8 mouse cellular contexts compared by ENCODE assay signal in the genomic region with DNA sequence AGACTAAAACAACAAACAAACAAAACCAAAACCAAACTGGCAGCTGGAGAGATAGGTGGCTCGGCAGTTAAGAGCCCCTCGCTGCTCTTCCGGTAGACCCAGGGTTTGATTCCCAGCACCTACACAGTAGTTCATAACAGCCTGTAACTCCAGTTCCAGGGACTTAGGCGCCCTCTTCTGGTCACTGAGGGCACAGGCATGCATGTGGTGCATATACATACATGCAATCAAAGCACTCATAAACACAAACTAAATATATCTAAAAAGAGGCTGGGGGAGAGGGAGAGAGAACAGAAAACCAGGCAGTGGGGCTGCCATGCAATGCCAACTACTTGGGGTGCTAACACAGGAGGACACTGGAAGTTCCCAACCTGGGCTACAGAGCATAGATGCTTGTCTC. TPM values are rescaled to one million over a fixed set of nuclear protein-coding genes. Genes with fewer than 3 reads are reported as not detected.
DNase-seq lines count a peak whose midpoint lies in the region; ATAC-seq and TF ChIP-seq lines count a peak whose summit lies in the region.

No protein-coding gene starts in this region.

- intact Hi-C loops in gastrocnemius, adult 2 months (cut with DNase I), result no loop called here

- H3K27me3 ChIP-seq in liver, embryonic 14.5 days (ENCODE audit: control insufficient read depth, insufficient read depth, low read length), result no peaks in the 10 kb centered on the region
- peaks cover 22% of the 10 kb centered on the region for H3K27me3 ChIP-seq in liver, embryonic 12.5 days (replicated peaks)
- no peaks in the 10 kb centered on the region for H3K27me3 ChIP-seq in MEL (ENCODE audit: control insufficient read depth in 1 of 2, insufficient read depth in 2 of 2, low read length in 2 of 2)
- no peaks in the 10 kb centered on the region for H3K27me3 ChIP-seq in liver, postnatal 0 days (ENCODE audit: insufficient read depth, low read length)
- peaks cover 30% of the 10 kb centered on the region for H3K27me3 ChIP-seq in midbrain, embryonic 15.5 days (replicated peaks)

- no peak for TF ChIP-seq RAD21 in MEL (IDR thresholded peaks at IDR 0.05; ENCODE audit: low read depth, low read length)

- H3K9ac ChIP-seq in liver, embryonic 14.5 days (replicated peaks), result no peak overlapping the region
- H3K9ac ChIP-seq in liver, embryonic 12.5 days, result no peak overlapping the region
- H3K9ac ChIP-seq in MEL (ENCODE audit: control insufficient read depth, low read depth, low read length, poor library complexity, severe bottlenecking), result no peak overlapping the region
- no peak overlapping the region for H3K9ac ChIP-seq in liver, postnatal 0 days (replicated peaks)
- no peak overlapping the region for H3K9ac ChIP-seq in midbrain, embryonic 15.5 days

- H3K27ac ChIP-seq in gastrocnemius, adult 2 months, result peak overlapping the region; percentile 97
- H3K27ac ChIP-seq in liver, embryonic 14.5 days, result no peak overlapping the region
- H3K27ac ChIP-seq in liver, embryonic 12.5 days, result no peak overlapping the region
- H3K27ac ChIP-seq in MEL (ENCODE audit: control insufficient read depth, low read depth, low read length), result no peak overlapping the region
- 0 out of 2 replicates have a peak overlapping the region, but pooled peaks have one; percentile 89 for H3K27ac ChIP-seq in liver, postnatal 0 days (ENCODE audit: low read depth)
- no peak overlapping the region for H3K27ac ChIP-seq in midbrain, embryonic 15.5 days

- DNase-seq in gastrocnemius, adult 2 months, result no peak
- DNase-seq in gastrocnemius, postnatal 4 days (ENCODE audit: low spot score in 2 of 2), result no peak
- no peak for DNase-seq in liver, embryonic 14.5 days (ENCODE audit: low read depth in 3 of 3, low spot score in 3 of 3)
- no peak for DNase-seq in MEL (ENCODE audit: low read depth, low spot score)
- DNase-seq in liver, postnatal 0 days, result no peak
- DNase-seq in ovary, postnatal 14 days (ENCODE audit: low spot score), result no peak

- TF ChIP-seq EP300 in liver, embryonic 14.5 days (IDR thresholded peaks at IDR 0.05; ENCODE audit: low read depth), result no peak
- no peak for TF ChIP-seq EP300 in MEL (IDR thresholded peaks at IDR 0.05; ENCODE audit: low read depth in 1 of 2, low read length in 2 of 2)
- no peak for TF ChIP-seq EP300 in liver, postnatal 0 days (IDR thresholded peaks at IDR 0.05; ENCODE audit: low read depth)

- no peak overlapping the region for H3K4me2 ChIP-seq in liver, embryonic 14.5 days (ENCODE audit: low read depth)
- no peak overlapping the region for H3K4me2 ChIP-seq in liver, embryonic 12.5 days
- peak overlapping the region; percentile 78 for H3K4me2 ChIP-seq in liver, postnatal 0 days (ENCODE audit: low read depth, low read length)
- no peak overlapping the region for H3K4me2 ChIP-seq in midbrain, embryonic 15.5 days

- peaks cover 9 to 21% of the 10 kb centered on the region in 2 experiments; a peak in 3 of 4 replicates for H3K4me1 ChIP-seq in liver, embryonic 14.5 days (replicated peaks; ENCODE audit: control insufficient read depth in 2 of 2, insufficient read depth in 2 of 2, low read length in 1 of 2)
- H3K4me1 ChIP-seq in liver, embryonic 12.5 days, result peaks cover 47% of the 10 kb centered on the region
- H3K4me1 ChIP-seq in MEL (ENCODE audit: control insufficient read depth in 1 of 2, insufficient read depth in 2 of 2, low read length in 2 of 2), result peaks cover 12 to 38% of the 10 kb centered on the region in 2 experiments
- H3K4me1 ChIP-seq in liver, postnatal 0 days (ENCODE audit: insufficient read depth), result peaks cover 45% of the 10 kb centered on the region
- peaks cover 10% of the 10 kb centered on the region for H3K4me1 ChIP-seq in midbrain, embryonic 15.5 days

- H3K36me3 ChIP-seq in liver, embryonic 14.5 days (replicated peaks; ENCODE audit: control insufficient read depth, insufficient read depth, low read depth), result no peaks in the 10 kb centered on the region
- no peaks in the 10 kb centered on the region for H3K36me3 ChIP-seq in liver, embryonic 12.5 days
- peaks cover 1 to 23% of the 10 kb centered on the region in 2 experiments; a peak in 3 of 4 replicates for H3K36me3 ChIP-seq in MEL (ENCODE audit: control insufficient read depth in 1 of 2, insufficient read depth in 2 of 2, low read length in 2 of 2)
- peaks cover 10% of the 10 kb centered on the region; the same call in 1 of the 2 replicates for H3K36me3 ChIP-seq in liver, postnatal 0 days (replicated peaks; ENCODE audit: insufficient read depth, low read length)
- H3K36me3 ChIP-seq in midbrain, embryonic 15.5 days (replicated peaks), result no peaks in the 10 kb centered on the region

- H3K79me2 ChIP-seq in MEL (ENCODE audit: control insufficient read depth, insufficient read depth, low read length, poor library complexity), result peaks cover 3% of the 10 kb centered on the region; the same call in 1 of the 2 replicates

- WGBS in liver, embryonic 14.5 days (ENCODE audit: insufficient replicate concordance), result 74% methylated on average over 4 of the region's 4 CpGs
- WGBS in liver, embryonic 12.5 days (ENCODE audit: insufficient replicate concordance), result 83% methylated on average over 4 of the region's 4 CpGs
- WGBS in liver, postnatal 0 days (ENCODE audit: insufficient replicate concordance), result 82% methylated on average over 4 of the region's 4 CpGs
- WGBS in midbrain, embryonic 15.5 days, result 89% methylated on average over 4 of the region's 4 CpGs

- no peak for TF ChIP-seq POLR2A in MEL (IDR thresholded peaks at IDR 0.05; ENCODE audit: control insufficient read depth in 1 of 2, insufficient read depth in 1 of 2, low read depth in 1 of 2, low read length in 2 of 2, poor library complexity in 1 of 2)

- peaks cover 2% of the 10 kb centered on the region; the same call in 1 of the 2 replicates for H3K9me3 ChIP-seq in liver, embryonic 14.5 days (ENCODE audit: control insufficient read depth, low read length)
- no peaks in the 10 kb centered on the region; the same call in 1 of the 2 replicates for H3K9me3 ChIP-seq in liver, embryonic 12.5 days (replicated peaks)
- no peaks in the 10 kb centered on the region for H3K9me3 ChIP-seq in MEL (replicated peaks; ENCODE audit: insufficient read depth, low read length)
- H3K9me3 ChIP-seq in liver, postnatal 0 days (ENCODE audit: low read length), result no peaks in the 10 kb centered on the region
- H3K9me3 ChIP-seq in midbrain, embryonic 15.5 days, result no peaks in the 10 kb centered on the region

- TF ChIP-seq CTCF in gastrocnemius, adult 2 months (IDR thresholded peaks at IDR 0.05), result peak; percentile 32
- TF ChIP-seq CTCF in liver, embryonic 14.5 days (IDR thresholded peaks at IDR 0.05; ENCODE audit: low read depth), result peak; percentile 45
- TF ChIP-seq CTCF in MEL (IDR thresholded peaks at IDR 0.05 in 2 of 3, conservative IDR thresholded peaks at IDR 0.05 in 1 of 3; ENCODE audit: control insufficient read depth in 1 of 3, insufficient read depth in 1 of 3, low read depth in 2 of 3, low read length in 3 of 3, poor library complexity in 1 of 3, severe bottlenecking in 1 of 3), result peak; percentile 32 to 44 (median 34)
- peak; percentile 45 for TF ChIP-seq CTCF in liver, postnatal 0 days (IDR thresholded peaks at IDR 0.05; ENCODE audit: low read depth)

- peak overlapping the region; percentile 87 for H3K4me3 ChIP-seq in gastrocnemius, adult 2 months
- H3K4me3 ChIP-seq in liver, embryonic 14.5 days (ENCODE audit: insufficient read depth in 1 of 2, low read depth in 2 of 2, low read length in 2 of 2), result no peak overlapping the region
- no peak overlapping the region for H3K4me3 ChIP-seq in liver, embryonic 12.5 days
- H3K4me3 ChIP-seq in MEL (ENCODE audit: control insufficient read depth in 1 of 2, insufficient read depth in 1 of 2, low read depth in 2 of 2, low read length in 2 of 2), result no peak overlapping the region
- H3K4me3 ChIP-seq in liver, postnatal 0 days (ENCODE audit: low read depth, low read length), result no peak overlapping the region
- H3K4me3 ChIP-seq in midbrain, embryonic 15.5 days, result no peak overlapping the region

- no peak for ATAC-seq in liver, embryonic 14.5 days (ENCODE audit: insufficient read depth)
- no peak for ATAC-seq in liver, embryonic 12.5 days
- no peak for ATAC-seq in liver, postnatal 0 days
- no peak for ATAC-seq in midbrain, embryonic 15.5 days (replicated peaks)

RNA-seq across cellular contexts. Expression of gene Adgre5, which starts 3.8 kb away (rescaled TPM):
- 10 to 100 TPM; 16.3 to 27.7 TPM for total RNA-seq in gastrocnemius, adult 2 months (2021)
- 10 to 100 TPM; 82.7 to 83.4 TPM for total RNA-seq in gastrocnemius, postnatal 4 days (2021)
- 8.6 and 11.3 TPM in 2 replicates for polyA plus RNA-seq in liver, embryonic 14.5 days (2012; rRNA removed)
- polyA plus RNA-seq in liver, embryonic 14.5 days (2014; fragmentation: Nextera tagmentation; extraction: Ambion mirVana), result 8.7 and 8.9 TPM in 2 replicates
- polyA plus RNA-seq in liver, embryonic 12.5 days (2016; fragmentation: Nextera tagmentation; extraction: Ambion mirVana), result 11.5 and 12.5 TPM in 2 replicates
- 16.1 and 18.5 TPM in 2 replicates for total RNA-seq in MEL (2012; rRNA removed)
- polyA plus RNA-seq in MEL (2012; ENCODE audit: insufficient read depth in 1 of 2, insufficient read length in 2 of 2, low read depth in 1 of 2, low replicate concordance in 2 of 2, missing spikeins in 1 of 2), result 10 to 100 TPM in 1 of 2 experiments, not detected in 1; 21.4 TPM
- 14.5 and 15.7 TPM in 2 replicates for polyA plus RNA-seq in liver, postnatal 0 days (2015; fragmentation: Nextera tagmentation; extraction: Ambion mirVana)
- 10.4 and 12.3 TPM in 2 replicates for polyA plus RNA-seq in midbrain, embryonic 15.5 days (2015; fragmentation: Nextera tagmentation; extraction: Ambion mirVana)

RNA-seq across cellular contexts. Expression of gene Ddx39, which starts 22.4 kb away (rescaled TPM):
- 10 to 100 TPM; 11.2 to 13.1 TPM for total RNA-seq in gastrocnemius, adult 2 months (2021)
- total RNA-seq in gastrocnemius, postnatal 4 days (2021), result 10 to 100 TPM; 26.1 to 27.5 TPM
- 92.3 and 110 TPM in 2 replicates for polyA plus RNA-seq in liver, embryonic 14.5 days (2012; rRNA removed)
- polyA plus RNA-seq in liver, embryonic 14.5 days (2014; fragmentation: Nextera tagmentation; extraction: Ambion mirVana), result 191 and 199 TPM in 2 replicates
- 270 and 299 TPM in 2 replicates for polyA plus RNA-seq in liver, embryonic 12.5 days (2016; fragmentation: Nextera tagmentation; extraction: Ambion mirVana)
- total RNA-seq in MEL (2012; rRNA removed), result 279 and 361 TPM in 2 replicates
- 100 to 1,000 TPM; 272 to 304 TPM for polyA plus RNA-seq in MEL (2012; ENCODE audit: insufficient read depth in 1 of 2, insufficient read length in 2 of 2, low read depth in 1 of 2, low replicate concordance in 2 of 2, missing spikeins in 1 of 2)
- polyA plus RNA-seq in liver, postnatal 0 days (2015; fragmentation: Nextera tagmentation; extraction: Ambion mirVana), result 68.5 and 80.9 TPM in 2 replicates
- 107 and 113 TPM in 2 replicates for polyA plus RNA-seq in midbrain, embryonic 15.5 days (2015; fragmentation: Nextera tagmentation; extraction: Ambion mirVana)

RNA-seq across cellular contexts. Expression of gene Pkn1, which starts 38.4 kb away (rescaled TPM):
- 10 to 100 TPM; 25.8 to 29.9 TPM for total RNA-seq in gastrocnemius, adult 2 months (2021)
- 10 to 100 TPM; 56.6 to 60.0 TPM for total RNA-seq in gastrocnemius, postnatal 4 days (2021)
- polyA plus RNA-seq in liver, embryonic 14.5 days (2012; rRNA removed), result 8.7 and 9.5 TPM in 2 replicates
- polyA plus RNA-seq in liver, embryonic 14.5 days (2014; fragmentation: Nextera tagmentation; extraction: Ambion mirVana), result 6.9 TPM in 2 replicates
- polyA plus RNA-seq in liver, embryonic 12.5 days (2016; fragmentation: Nextera tagmentation; extraction: Ambion mirVana), result 17.5 and 19.5 TPM in 2 replicates
- total RNA-seq in MEL (2012; rRNA removed), result 33.5 and 37.8 TPM in 2 replicates
- polyA plus RNA-seq in MEL (2012; ENCODE audit: insufficient read depth in 1 of 2, insufficient read length in 2 of 2, low read depth in 1 of 2, low replicate concordance in 2 of 2, missing spikeins in 1 of 2), result 10 to 100 TPM; 41.2 to 73.2 TPM
- 8.5 TPM in 2 replicates for polyA plus RNA-seq in liver, postnatal 0 days (2015; fragmentation: Nextera tagmentation; extraction: Ambion mirVana)
- 31.7 and 31.9 TPM in 2 replicates for polyA plus RNA-seq in midbrain, embryonic 15.5 days (2015; fragmentation: Nextera tagmentation; extraction: Ambion mirVana)

Comparison
In these comparisons a context has a peak if more than half of its experiments do, and no peak if none do; other contexts are left out.
1. H3K27ac ChIP-seq: peak in gastrocnemius, adult 2 months (single experiment) and liver, postnatal 0 days (single experiment); none in liver, embryonic 14.5 days (single experiment), liver, embryonic 12.5 days (single experiment), MEL (single experiment) and midbrain, embryonic 15.5 days (single experiment).
2. Peak in every context shown above with its lines, with median percentiles within 50 percentile points of each other: CTCF ChIP-seq.